8 mouse cellular contexts compared by ENCODE assay signal in genomic region chr8:71542632-71543343, GRCm38 (mm10). TPM values are rescaled to one million over a fixed set of nuclear protein-coding genes. Genes with fewer than 3 reads are reported as not detected.
DNase-seq lines count a peak whose midpoint lies in the region; ATAC-seq lines count a peak whose summit lies in the region.

Mvb12a (plus strand) TSS chr8:71542922.

- peaks cover 45% of the 10 kb centered on the region for H3K79me2 ChIP-seq in macrophage (ENCODE audit: inconsistent target)

- H3K36me3 ChIP-seq in hindbrain, embryonic 16.5 days (ENCODE audit: control insufficient read depth, insufficient read depth, low read length), result peaks cover 18% of the 10 kb centered on the region
- H3K36me3 ChIP-seq in macrophage (ENCODE audit: inconsistent target), result peaks cover 26% of the 10 kb centered on the region; the same call in 1 of the 2 replicates

- peak; percentile 100 for DNase-seq in WW6 (ENCODE audit: low read depth, low spot score)
- peak; percentile 78 to 92 for DNase-seq in cerebellum, postnatal 4 days (ENCODE audit: low spot score in 2 of 2)
- DNase-seq in gastrocnemius, adult 18-20 months (ENCODE audit: low spot score), result peak; percentile 99
- peak; percentile 96 to 97 for DNase-seq in left cerebral cortex, adult 18-20 months (ENCODE audit: low spot score in 2 of 2)
- DNase-seq in right cerebral cortex, adult 18-20 months, result peak; percentile 98
- DNase-seq in urinary bladder, postnatal 10 days (ENCODE audit: low spot score), result peak; percentile 76

- no peaks in the 10 kb centered on the region for H3K9me3 ChIP-seq in hindbrain, embryonic 16.5 days (ENCODE audit: control insufficient read depth, low read length)

- H3K4me1 ChIP-seq in hindbrain, embryonic 16.5 days (ENCODE audit: control insufficient read depth, insufficient read depth, low read depth, low read length), result peaks cover 10% of the 10 kb centered on the region

- H3K27me3 ChIP-seq in hindbrain, embryonic 16.5 days (replicated peaks; ENCODE audit: control insufficient read depth, insufficient read depth, low read length), result peaks cover 1% of the 10 kb centered on the region

- H3K9ac ChIP-seq in hindbrain, embryonic 16.5 days (ENCODE audit: low read depth, low read length), result peak within 1 kb of the TSS; percentile 89

- peak within 1 kb of the TSS; percentile 97 for H3K4me3 ChIP-seq in hindbrain, embryonic 16.5 days (ENCODE audit: low read length)
- H3K4me3 ChIP-seq in macrophage (ENCODE audit: inconsistent target), result peak within 1 kb of the TSS; percentile 78

- peak; percentile 97 for ATAC-seq in hindbrain, embryonic 16.5 days

- under 1% methylated on average over 37 of the region's 55 CpGs for WGBS in hindbrain, embryonic 16.5 days
- WGBS in macrophage (ENCODE audit: missing documents), result 1% methylated on average over 51 of the region's 55 CpGs

- H3K27ac ChIP-seq in hindbrain, embryonic 16.5 days (ENCODE audit: low read depth, low read length), result peak within 1 kb of the TSS; percentile 77; the same call in 1 of the 2 replicates
- H3K27ac ChIP-seq in macrophage, result peak within 1 kb of the TSS; percentile 65

- H3K4me2 ChIP-seq in hindbrain, embryonic 16.5 days (ENCODE audit: low read length), result peak within 1 kb of the TSS; percentile 65

RNA-seq across cellular contexts. Expression of gene Mvb12a, which starts in this region (rescaled TPM):
- total RNA-seq in gastrocnemius, adult 18-20 months (2021), result 10 to 100 TPM; 22.5 to 24.8 TPM
- polyA plus RNA-seq in hindbrain, embryonic 16.5 days (2015; fragmentation: Nextera tagmentation; extraction: Ambion mirVana), result 66.3 and 70.4 TPM in 2 replicates
- 10 to 100 TPM; 35.5 to 36.6 TPM for total RNA-seq in left cerebral cortex, adult 18-20 months (2021)
- total RNA-seq in macrophage (2018; cell fraction: chromatin; rRNA removed), result 100 to 1,000 TPM in 10 of 26 experiments, 10 to 100 TPM in 16; 13.0 to 161 (median 84.1) TPM
- total RNA-seq in macrophage (2018; cell fraction: cytosol; rRNA removed), result 10 to 100 TPM; 49.1 to 87.5 (median 76.8) TPM
- total RNA-seq in macrophage (2018; cell fraction: nucleus; rRNA removed), result 100 to 1,000 TPM in 1 of 26 experiments, 10 to 100 TPM in 25; 19.3 to 101 (median 60.5) TPM
- polyA plus RNA-seq in macrophage (2018), result 30.1 to 92.7 TPM (median 76.2 TPM) in 3 replicates

Comparison
In these comparisons a context has a peak if more than half of its experiments do, and no peak if none do; other contexts are left out.
1. Peak in every context shown above with its lines: DNase-seq, ATAC-seq, H3K4me3 ChIP-seq and H3K27ac ChIP-seq.